Mouse (Mus musculus) embryonic fibroblast, embryonic 13.5 days (primary cell): ENCODE data around the gene Rab3ip.

Source experiments
- CTCF ChIP-seq: IDR thresholded peaks from 2 replicates; pipeline ENCODE4 v1.5.1; 2011; ENCODE audit warnings: mild to moderate bottlenecking, control low read depth, low read length, moderate library complexity, borderline replicate concordance; ENCODE audit not compliant: insufficient read depth
- POLR2A ChIP-seq: IDR thresholded peaks from 2 replicates; pipeline ENCODE4 v1.6.1; 2011; ENCODE audit warnings: low read depth, mild to moderate bottlenecking, control low read depth, low read length, moderate library complexity

DNA sequence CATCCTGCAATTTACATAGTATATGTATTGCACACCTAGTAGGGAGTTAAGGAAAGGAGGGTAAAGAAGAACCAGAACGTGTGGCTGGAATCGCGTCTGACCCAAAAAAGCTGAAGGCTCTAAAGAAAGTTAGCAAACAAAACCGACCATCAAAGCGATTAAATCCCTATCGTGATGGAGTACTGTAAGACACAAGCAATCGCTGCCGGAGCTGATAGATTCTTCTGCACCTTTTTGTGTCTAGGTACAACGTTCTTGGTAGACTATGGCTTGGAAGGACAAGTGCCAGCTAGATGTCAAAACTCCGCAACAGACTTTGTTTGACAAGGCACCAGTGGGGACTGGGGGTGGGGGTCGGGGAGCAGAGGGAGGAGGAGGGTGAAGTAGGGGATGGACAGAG is 13.5 kb upstream of the Rab3ip start:
- TF ChIP-seq POLR2A, result no peak
- TF ChIP-seq CTCF, result no peak
